Mouse (Mus musculus) spleen, adult 2 months (tissue): Measurements from ENCODE around the gene Stard7. TPM values are rescaled to one million over a fixed set of nuclear protein-coding genes. Genes with fewer than 3 reads are reported as not detected.

Source experiments
- DNase-seq, 2 experiments: peaks; one replicate each; pipeline versions ENCODE4 v3.0.0 to v3.0.0-alpha.2; 2012 to 2021; ENCODE audit warnings: low spot score in 2 of 2, low read depth in 1 of 2
- H3K27ac ChIP-seq: fragments of 200-500 bp; 2 replicates; pipeline ENCODE4 v1.5.1; 2012; ENCODE audit warnings: low read length, inconsistent platforms; ENCODE audit not compliant: insufficient read depth
- H3K27me3 ChIP-seq: fragments of 200-500 bp; 2 replicates; pipeline ENCODE4 v1.6.1; 2012; ENCODE audit warnings: mild to moderate bottlenecking, moderate library complexity, low read length, inconsistent platforms; ENCODE audit not compliant: control insufficient read depth, insufficient read depth
- H3K36me3 ChIP-seq: fragments of 200-500 bp; 2 replicates; pipeline ENCODE4 v1.6.1; 2012; ENCODE audit warnings: mild to moderate bottlenecking, low read length, inconsistent platforms; ENCODE audit not compliant: control insufficient read depth, insufficient read depth
- H3K4me1 ChIP-seq: fragments of 200-500 bp; 2 replicates; pipeline ENCODE4 v1.6.1; 2011; ENCODE audit warnings: inconsistent platforms; ENCODE audit not compliant: control insufficient read depth, insufficient read depth, insufficient read length
- H3K4me3 ChIP-seq: fragments of 200-500 bp; 2 replicates; pipeline ENCODE4 v1.5.1; 2011; ENCODE audit warnings: mild to moderate bottlenecking, inconsistent platforms; ENCODE audit not compliant: insufficient read depth, insufficient read length; ENCODE audit errors: extremely low read depth
- CTCF ChIP-seq: fragments of 200-500 bp; IDR thresholded peaks from 2 replicates; pipeline ENCODE4 v1.5.1; 2011; ENCODE audit warnings: mild to moderate bottlenecking, inconsistent platforms; ENCODE audit not compliant: insufficient read depth, insufficient read length, insufficient replicate concordance; ENCODE audit errors: extremely low read depth
- POLR2A ChIP-seq: fragments of 200-500 bp; IDR thresholded peaks from 2 replicates; pipeline ENCODE4 v1.6.1; 2011; ENCODE audit warnings: low read depth, low read length, inconsistent platforms
- WGBS: fragments of 180-500 bp; shearing (Covaris S2); methylation state at CpG from one replicate; pipeline ENCODE4 v1.1.7; 2018; 5-methylcytosine and 5-hydroxymethylcytosine counted together
- polyA plus RNA-seq: library from polyadenylated mRNA; depleted of rRNA; stranded (reverse); fragments of >200 nt; gene quantifications from 2 replicates; pipeline ENCODE4 v1.2.3, GENCODE M21; 2012; rRNA removed

Stard7 gene
- polyA plus RNA-seq, result 22.2 and 33.5 TPM in 2 replicates

GRCm38 (mm10) chr2:127269491-127270299 is at the start of gene Stard7:
Gene Stard7, plus strand, starts transcription at chr2:127270218.
- DNase-seq, result peak; percentile 94 to 96
- TF ChIP-seq POLR2A (peak; percentile 65), CTCF (no peak)
- Histone ChIP-seq H3K27ac (peak within 1 kb of the TSS; percentile 87), H3K36me3 (no peaks in the 10 kb centered on the region), H3K4me1 (peaks cover 8% of the 10 kb centered on the region; the same call in 1 of the 2 replicates), H3K4me3 (peak within 1 kb of the TSS; percentile 77), H3K27me3 (no peaks in the 10 kb centered on the region)
- WGBS, result under 1% methylated on average over 49 of the region's 49 CpGs

DNA sequence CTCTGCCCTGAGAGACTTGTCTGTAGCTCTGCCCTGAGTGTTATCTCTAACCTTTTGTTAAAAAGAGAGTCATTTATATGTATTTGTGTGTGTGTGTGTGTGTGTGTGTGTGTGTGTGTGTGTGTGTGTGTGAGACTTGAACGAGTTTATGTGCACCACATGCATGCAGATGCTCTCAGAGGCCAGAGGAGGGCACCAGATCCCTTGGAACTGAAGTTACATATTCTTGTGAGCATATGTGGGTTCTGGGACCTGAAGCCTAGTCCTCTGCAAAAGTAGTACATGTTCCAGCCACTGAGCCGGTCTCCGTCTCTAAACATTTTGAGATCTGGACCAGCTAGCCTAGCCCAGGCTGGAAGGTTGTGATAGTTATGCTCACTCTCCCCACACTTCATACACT is 44.8 kb upstream of the Stard7 start:
- Histone ChIP-seq H3K4me1 (no peaks in the 10 kb centered on the region), H3K27ac (no peak overlapping the region), H3K4me3 (no peak overlapping the region), H3K27me3 (no peaks in the 10 kb centered on the region), H3K36me3 (peaks cover 71% of the 10 kb centered on the region)
- TF ChIP-seq POLR2A, result no peak
- TF ChIP-seq CTCF, result no peak
- DNase-seq, result no peak
- 96% methylated on average over 3 of the region's 3 CpGs for WGBS

- DNase-seq, result no peak
- H3K36me3 ChIP-seq, result peaks cover 65% of the 10 kb centered on the region
- TF ChIP-seq POLR2A, result no peak
- no peak for TF ChIP-seq CTCF
- no peak overlapping the region for H3K4me3 ChIP-seq
- no peaks in the 10 kb centered on the region for H3K4me1 ChIP-seq
- no peak overlapping the region for H3K27ac ChIP-seq
- no peaks in the 10 kb centered on the region for H3K27me3 ChIP-seq
- WGBS, result 94% methylated on average over 11 of the region's 11 CpGs
These were observed 32.0 kb upstream of the Stard7 start for GRCm38 (mm10) chr2:127237897-127238610.

- H3K27me3 ChIP-seq, result no peaks in the 10 kb centered on the region
- H3K36me3 ChIP-seq, result peaks cover 60% of the 10 kb centered on the region
- no peak for DNase-seq
- no peak overlapping the region for H3K4me3 ChIP-seq
- TF ChIP-seq CTCF, result no peak
- no peak for TF ChIP-seq POLR2A
- H3K27ac ChIP-seq, result no peak overlapping the region
- no peaks in the 10 kb centered on the region for H3K4me1 ChIP-seq
- 93% methylated on average over 2 of the region's 2 CpGs for WGBS
These were observed 30.0 kb upstream of the Stard7 start for GRCm38 (mm10) chr2:127240065-127240464.

GRCm38 (mm10) chr2:127247592-127248333 is 22.3 kb upstream of the Stard7 start, which contains the start of the genes Ciao1 and Tmem127:
Gene Ciao1, minus strand, starts transcription at chr2:127247816.
Gene Tmem127, plus strand, starts transcription at chr2:127247908.
- WGBS, result 2% methylated on average over 53 of the region's 53 CpGs
- peaks cover 18% of the 10 kb centered on the region for H3K36me3 ChIP-seq

DNA sequence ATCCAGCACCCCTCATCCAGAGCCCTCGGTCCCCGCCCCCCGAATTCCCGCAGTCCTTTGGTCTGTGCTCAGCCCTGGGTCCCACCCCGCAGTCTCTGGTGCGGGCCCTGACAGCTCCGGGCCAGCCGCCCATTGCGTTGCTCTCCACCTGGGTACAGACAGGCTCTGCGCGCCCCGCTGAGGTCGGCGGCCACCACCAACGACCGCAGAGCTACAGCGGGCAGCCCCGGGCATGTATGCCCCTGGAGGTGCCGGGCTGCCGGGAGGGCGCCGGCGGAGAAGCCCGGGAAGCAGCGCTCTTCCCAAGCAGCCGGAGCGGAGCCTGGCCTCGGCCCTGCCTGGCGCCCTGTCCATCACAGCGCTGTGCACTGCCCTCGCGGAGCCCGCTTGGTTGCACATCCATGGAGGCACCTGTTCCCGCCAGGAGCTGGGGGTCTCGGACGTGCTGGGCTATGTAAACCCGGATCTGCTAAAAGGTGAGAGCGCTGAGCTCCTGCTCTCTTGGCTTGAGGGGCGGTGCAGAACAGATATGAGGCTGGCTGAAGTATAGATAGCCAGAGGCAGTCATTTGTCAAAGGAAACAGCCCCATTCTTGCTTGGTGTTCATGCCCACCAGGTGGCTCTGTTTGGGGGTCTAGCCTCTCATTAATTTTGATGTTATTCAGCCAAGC is 21.5 kb upstream of the Stard7 start:
- Histone ChIP-seq H3K36me3 (peaks cover 17% of the 10 kb centered on the region), H3K4me3 (peak overlapping the region; percentile 97), H3K4me1 (peaks cover 2% of the 10 kb centered on the region; the same call in 1 of the 2 replicates), H3K27me3 (no peaks in the 10 kb centered on the region; the same call in 1 of the 2 replicates), H3K27ac (peak overlapping the region; percentile 82; the same call in 1 of the 2 replicates)
- TF ChIP-seq POLR2A (no peak), CTCF (no peak)
- peak in 1 of 2 experiments; percentile 35 for DNase-seq
- 2% methylated on average over 38 of the region's 39 CpGs for WGBS

More at GRCm38 (mm10) chr2:127247592-127248333, 22.3 kb upstream of the Stard7 start, which contains the start of the genes Ciao1 and Tmem127:
- Histone ChIP-seq H3K4me3 (peak within 1 kb of the TSS; percentile 97), H3K27ac (peak within 1 kb of the TSS; percentile 82), H3K27me3 (no peaks in the 10 kb centered on the region; the same call in 1 of the 2 replicates), H3K4me1 (peaks cover 2% of the 10 kb centered on the region; the same call in 1 of the 2 replicates)
- DNase-seq, result peak; percentile 97 to 98
- TF ChIP-seq CTCF, result no peak
- peak; percentile 55 for TF ChIP-seq POLR2A
